Mouse (Mus musculus): ENCODE data around the gene Cd69. TPM values are rescaled to one million over a fixed set of nuclear protein-coding genes. Genes with fewer than 3 reads are reported as not detected.

Cd69 gene
- total RNA-seq, 2 experiments from 2014 or later: not detected

GRCm38 (mm10) chr6:129274476-129274875, 760 bp downstream of the Cd69 start:
- TF ChIP-seq CTCF (IDR thresholded peaks at IDR 0.05): no peak
- intact Hi-C loops (cut with DNase I): no loop called here
- H3K27ac ChIP-seq: no peak overlapping the region
- no peak for DNase-seq (ENCODE audit: extremely low spot score in 1 of 2, low spot score in 2 of 2)
- H3K4me3 ChIP-seq: no peak overlapping the region

- no peak for DNase-seq (ENCODE audit: extremely low spot score in 1 of 2, low spot score in 2 of 2)
- H3K4me3 ChIP-seq: no peak overlapping the region
- no peak for TF ChIP-seq CTCF (IDR thresholded peaks at IDR 0.05)
- intact Hi-C loops (cut with DNase I): no loop called here
- H3K27ac ChIP-seq: no peak overlapping the region
Measured at GRCm38 (mm10) chr6:129273662-129274061, 1.6 kb downstream of the Cd69 start.

- Histone ChIP-seq H3K27ac (no peak overlapping the region), H3K4me3 (no peak overlapping the region)
- TF ChIP-seq CTCF (IDR thresholded peaks at IDR 0.05): no peak
- intact Hi-C loops (cut with DNase I): no loop called here
- no peak for DNase-seq (ENCODE audit: extremely low spot score in 1 of 2, low spot score in 2 of 2)
Measured at GRCm38 (mm10) chr6:129266438-129267022, 8.7 kb downstream of the Cd69 start.

DNA sequence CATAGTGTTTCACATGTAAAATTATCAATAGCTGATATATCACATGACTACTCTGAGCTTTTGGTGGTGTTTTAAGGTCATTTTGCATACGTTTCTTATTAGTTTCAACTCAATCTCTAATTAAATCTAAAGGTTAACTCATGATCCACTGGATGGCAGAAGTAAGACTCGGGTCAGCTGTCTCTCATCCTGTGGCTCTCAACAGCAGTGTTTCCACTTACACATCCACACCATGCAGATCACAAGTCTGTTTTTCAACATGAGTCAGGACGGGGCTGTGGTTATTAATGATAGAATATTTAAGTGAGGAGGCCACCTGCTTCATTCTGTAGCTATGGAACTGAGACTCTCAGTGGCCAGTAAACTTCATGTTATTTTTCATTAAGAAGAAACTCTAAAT, 9.4 kb downstream of the Cd69 start:
- intact Hi-C loops (cut with DNase I): no loop called here
- no peak for TF ChIP-seq CTCF (IDR thresholded peaks at IDR 0.05)
- no peak overlapping the region for H3K4me3 ChIP-seq
- H3K27ac ChIP-seq: no peak overlapping the region
- DNase-seq (ENCODE audit: extremely low spot score in 1 of 2, low spot score in 2 of 2): no peak

DNA sequence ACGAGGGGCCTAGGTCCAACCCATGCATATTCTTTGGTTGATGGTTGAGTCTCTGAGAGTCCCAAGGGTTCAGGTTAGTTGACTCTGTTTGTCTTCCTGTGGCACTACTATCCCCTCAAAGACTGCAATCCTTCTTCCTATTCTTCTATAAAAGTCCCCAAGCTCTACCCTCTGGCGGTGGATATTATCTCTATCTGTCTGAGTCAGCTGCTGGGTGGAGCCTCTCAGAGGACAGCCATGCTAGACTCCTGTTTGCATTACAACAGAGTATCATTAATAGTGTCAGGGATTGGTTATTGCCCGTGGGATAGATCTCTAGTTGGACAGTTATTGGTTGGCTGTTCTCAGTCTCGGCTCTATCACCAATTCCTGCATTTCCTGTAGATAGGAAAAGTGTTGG, 14.3 kb downstream of the Cd69 start:
- H3K27ac ChIP-seq: no peak overlapping the region
- intact Hi-C loops (cut with DNase I): loop anchor here (2.0 kb wide), 1 partner anchor 106 kb away; no protein-coding TSS in a partner anchor
- no peak overlapping the region for H3K4me3 ChIP-seq
- TF ChIP-seq CTCF (IDR thresholded peaks at IDR 0.05): no peak
- no peak for DNase-seq (ENCODE audit: extremely low spot score in 1 of 2, low spot score in 2 of 2)

- intact Hi-C loops (cut with DNase I): loop anchor here (2.0 kb wide), 1 partner anchor 107 kb away; no protein-coding TSS in a partner anchor
- peak; percentile 60 for TF ChIP-seq CTCF (IDR thresholded peaks at IDR 0.05)
- DNase-seq (ENCODE audit: extremely low spot score in 1 of 2, low spot score in 2 of 2): no peak
Measured at GRCm38 (mm10) chr6:129260034-129260433, 15.2 kb downstream of the Cd69 start.

GRCm38 (mm10) chr6:129256018-129256417, 19.2 kb downstream of the Cd69 start:
- peak; percentile 45 for TF ChIP-seq CTCF (IDR thresholded peaks at IDR 0.05)
- intact Hi-C loops (cut with DNase I): no loop called here
- Histone ChIP-seq H3K27ac (no peak overlapping the region), H3K4me3 (no peak overlapping the region)
- DNase-seq (ENCODE audit: extremely low spot score in 1 of 2, low spot score in 2 of 2): no peak

More at GRCm38 (mm10) chr6:129260034-129260433, 15.2 kb downstream of the Cd69 start:
- no peak overlapping the region for H3K4me3 ChIP-seq
- H3K27ac ChIP-seq: no peak overlapping the region

- intact Hi-C loops (cut with DNase I): loop anchor here (2.0 kb wide), 2 partner anchors 160 to 400 kb away; no protein-coding TSS in a partner anchor
- peak; percentile 57 for TF ChIP-seq CTCF (IDR thresholded peaks at IDR 0.05)
- no peak overlapping the region for H3K4me3 ChIP-seq
- H3K27ac ChIP-seq: no peak overlapping the region
- no peak for DNase-seq (ENCODE audit: extremely low spot score in 1 of 2, low spot score in 2 of 2)
Measured at GRCm38 (mm10) chr6:129254949-129255602, 20.2 kb downstream of the Cd69 start.

DNA sequence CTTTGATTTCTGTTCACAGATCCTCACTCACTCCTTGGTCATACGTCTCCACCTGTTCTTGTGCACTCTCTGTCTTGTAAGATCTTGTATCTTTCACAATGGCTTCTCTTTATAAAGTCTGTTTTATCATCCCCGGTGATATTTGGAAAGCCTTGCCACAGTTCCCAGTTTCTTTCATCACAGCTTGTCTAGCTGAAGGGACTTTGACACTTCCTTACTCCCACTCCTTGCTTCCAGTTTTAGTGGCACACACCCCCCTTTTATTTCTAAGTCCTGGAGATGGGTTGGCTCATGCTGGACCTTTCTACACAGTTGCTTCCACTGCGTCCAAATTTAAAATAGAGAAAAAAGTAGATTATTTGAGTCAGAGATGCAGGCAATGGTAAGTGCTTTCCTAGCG, 20.9 kb downstream of the Cd69 start:
- no peak for TF ChIP-seq CTCF (IDR thresholded peaks at IDR 0.05)
- Histone ChIP-seq H3K27ac (no peak overlapping the region), H3K4me3 (no peak overlapping the region)
- intact Hi-C loops (cut with DNase I): loop anchor here (2.0 kb wide), 2 partner anchors 160 to 400 kb away; no protein-coding TSS in a partner anchor
- no peak for DNase-seq (ENCODE audit: extremely low spot score in 1 of 2, low spot score in 2 of 2)

GRCm38 (mm10) chr6:129248243-129248642, 27.0 kb downstream of the Cd69 start:
- no peak for DNase-seq (ENCODE audit: extremely low spot score in 1 of 2, low spot score in 2 of 2)
- intact Hi-C loops (cut with DNase I): no loop called here
- no peak overlapping the region for H3K27ac ChIP-seq
- H3K4me3 ChIP-seq: no peak overlapping the region
- peak; percentile 52 for TF ChIP-seq CTCF (IDR thresholded peaks at IDR 0.05)

GRCm38 (mm10) chr6:129246992-129247391, 28.2 kb downstream of the Cd69 start:
- DNase-seq (ENCODE audit: extremely low spot score in 1 of 2, low spot score in 2 of 2): no peak
- Histone ChIP-seq H3K27ac (no peak overlapping the region), H3K4me3 (no peak overlapping the region)
- intact Hi-C loops (cut with DNase I): no loop called here
- TF ChIP-seq CTCF (IDR thresholded peaks at IDR 0.05): no peak

- no peak for TF ChIP-seq CTCF (IDR thresholded peaks at IDR 0.05)
- H3K4me3 ChIP-seq: no peak overlapping the region
- intact Hi-C loops (cut with DNase I): no loop called here
- no peak for DNase-seq (ENCODE audit: extremely low spot score in 1 of 2, low spot score in 2 of 2)
- no peak overlapping the region for H3K27ac ChIP-seq
Measured at GRCm38 (mm10) chr6:129245793-129246192, 29.4 kb downstream of the Cd69 start.

GRCm38 (mm10) chr6:129241907-129242306, 33.3 kb downstream of the Cd69 start:
- DNase-seq (ENCODE audit: extremely low spot score in 1 of 2, low spot score in 2 of 2): no peak
- no peak overlapping the region for H3K27ac ChIP-seq
- TF ChIP-seq CTCF (IDR thresholded peaks at IDR 0.05): peak; percentile 44
- intact Hi-C loops (cut with DNase I): no loop called here
- H3K4me3 ChIP-seq: no peak overlapping the region

Measured in left cerebral cortex, adult 2 months (tissue).